Mouse (Mus musculus) bone marrow, adult 2 months (tissue): ENCODE results near the gene Fpgs.

Experiments
- CTCF ChIP-seq: fragments of 200-500 bp; IDR thresholded peaks from 2 replicates; pipeline ENCODE4 v1.5.1; 2011; ENCODE audit warnings: low read length, control low read depth; ENCODE audit not compliant: control insufficient read depth, insufficient read depth
- POLR2A ChIP-seq: fragments of 200-500 bp; IDR thresholded peaks from 2 replicates; pipeline ENCODE4 v1.6.1; 2011; ENCODE audit warnings: low read depth, mild to moderate bottlenecking, control low read depth, low read length, borderline replicate concordance; ENCODE audit not compliant: control insufficient read depth

DNA sequence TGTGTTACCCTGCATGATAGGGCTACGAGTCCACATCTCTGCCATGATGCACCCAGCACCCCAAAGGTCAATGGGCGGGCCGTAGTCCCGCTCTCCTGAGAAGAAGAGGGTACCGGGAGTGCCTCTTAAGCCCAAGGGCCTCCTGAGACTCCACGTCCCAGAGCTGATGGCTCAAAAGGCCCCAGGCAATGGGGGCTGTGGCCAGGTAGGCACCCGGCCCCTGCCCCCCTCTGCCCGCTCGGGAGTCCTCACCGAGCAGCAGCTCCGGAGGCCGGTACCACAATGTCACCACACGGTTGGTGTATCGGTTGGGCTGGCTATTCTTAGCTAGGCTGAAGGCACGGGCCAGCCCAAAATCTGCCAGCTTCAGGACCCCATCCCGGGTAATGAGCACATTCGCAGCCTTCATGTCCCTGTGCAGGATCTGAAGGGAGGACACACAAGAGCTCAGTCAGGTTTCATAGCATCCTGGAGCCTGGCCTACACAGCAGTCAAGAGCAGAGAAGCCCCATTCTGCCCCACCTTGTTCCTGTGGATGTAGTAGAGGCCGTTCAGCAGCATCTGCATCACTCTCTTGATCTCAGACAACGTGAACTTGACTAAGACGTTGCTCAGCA is 5.7 kb upstream of the Fpgs start:
- TF ChIP-seq CTCF: no peak
- no peak for TF ChIP-seq POLR2A
